Comparison of ENCODE assay signal across 10 mouse cellular contexts in the genomic region with DNA sequence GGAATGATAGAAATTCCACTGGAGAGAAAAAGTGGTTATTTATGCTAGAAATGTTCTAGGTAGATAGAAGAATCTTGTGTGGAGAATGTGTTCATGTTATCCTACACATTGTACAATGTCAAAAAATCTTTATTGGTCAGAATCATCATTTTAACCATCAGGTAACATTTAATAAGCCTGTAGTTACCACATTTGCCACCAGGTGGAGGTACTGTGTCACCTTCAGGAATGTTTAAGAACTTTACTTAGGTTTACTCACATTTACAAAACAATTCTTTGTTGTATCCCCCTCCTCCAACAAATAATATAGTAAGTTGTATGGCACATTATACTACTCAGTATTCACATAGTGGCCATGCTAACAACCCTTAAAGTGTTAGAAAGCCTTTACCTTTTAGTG. TPM values are rescaled to one million over a fixed set of nuclear protein-coding genes. Genes with fewer than 3 reads are reported as not detected.
A peak's percentile ranks its signal among the peaks of the same experiment; 100 is the strongest.
DNase-seq lines count a peak whose midpoint lies in the region; ATAC-seq and TF ChIP-seq lines count a peak whose summit lies in the region.
"Had no signal": no experiment of that assay in that cellular context is flagged by ENCODE, and none has a peak within 500 bp of the region (broad histone marks: within the 10 kb centered on the region; RNA-seq: fewer than 3 reads in every experiment).

No protein-coding gene starts in this region.

- H3K27me3 ChIP-seq in G1E (ENCODE audit: insufficient read depth, low read length): no peaks in the 10 kb centered on the region
- no peaks in the 10 kb centered on the region for H3K27me3 ChIP-seq in forebrain, embryonic 10.5 days (ENCODE audit: poor library complexity, severe bottlenecking)
- H3K27me3 ChIP-seq: lung, embryonic 15.5 days; stomach, embryonic 15.5 days had no signal

- no peak overlapping the region for H3K4me3 ChIP-seq in G1E (ENCODE audit: low read depth, low read length)
- H3K4me3 ChIP-seq in forebrain, embryonic 10.5 days: no peak overlapping the region
- H3K4me3 ChIP-seq: lung, embryonic 15.5 days; stomach, embryonic 15.5 days had no signal

- TF ChIP-seq CTCF in G1E (IDR thresholded peaks at IDR 0.05; ENCODE audit: low read depth, low read length): 0 out of 2 replicates have a peak, but pooled peaks have one; percentile 12

- ATAC-seq in G1E (ENCODE audit: extremely low read depth, insufficient number of reproducible peaks, low FRiP score, poor library complexity, severe bottlenecking): no peak
- peak; percentile 75 for ATAC-seq in erythroblast, adult 5-6 weeks (replicated peaks; ENCODE audit: low FRiP score, poor library complexity, severe bottlenecking)
- peak; percentile 81 for ATAC-seq in megakaryocyte progenitor cell, adult 5-6 weeks (replicated peaks; ENCODE audit: poor library complexity)

- no peaks in the 10 kb centered on the region for H3K4me1 ChIP-seq in G1E (ENCODE audit: insufficient read depth, low read depth, low read length)
- H3K4me1 ChIP-seq in forebrain, embryonic 10.5 days: no peaks in the 10 kb centered on the region
- H3K4me1 ChIP-seq: lung, embryonic 15.5 days; stomach, embryonic 15.5 days had no signal

- H3K36me3 ChIP-seq in G1E (replicated peaks): peaks cover 75% of the 10 kb centered on the region
- peaks cover 91% of the 10 kb centered on the region for H3K36me3 ChIP-seq in forebrain, embryonic 10.5 days (replicated peaks)

- no peak overlapping the region for H3K27ac ChIP-seq in forebrain, embryonic 10.5 days
- H3K27ac ChIP-seq: lung, embryonic 15.5 days; stomach, embryonic 15.5 days had no signal

- H3K9me3 ChIP-seq in G1E (replicated peaks): no peaks in the 10 kb centered on the region
- no peaks in the 10 kb centered on the region for H3K9me3 ChIP-seq in forebrain, embryonic 10.5 days
- H3K9me3 ChIP-seq: lung, embryonic 15.5 days; stomach, embryonic 15.5 days had no signal

- peak; percentile 39 for DNase-seq in adrenal gland, postnatal 14 days
- no peak for DNase-seq in adrenal gland, adult 8-10 months
- DNase-seq in layer of hippocampus, adult 9-10 months (ENCODE audit: low spot score): peak; percentile 37
- no peak for DNase-seq in layer of hippocampus, postnatal 36 days
- DNase-seq in G1E (ENCODE audit: low spot score): no peak
- DNase-seq in forebrain, embryonic 10.5 days (ENCODE audit: extremely low spot score, low spot score): no peak

RNA-seq across cellular contexts. Expression of a gene that starts 44.3 kb away (rescaled TPM):
- 21.0 and 23.5 TPM in 2 replicates for total RNA-seq in adrenal gland, postnatal 14 days (2021)
- 10 to 100 TPM; 26.8 to 30.4 (median 28.4) TPM for total RNA-seq in adrenal gland, adult 8-10 months (2022)
- total RNA-seq in layer of hippocampus, postnatal 36 days (2021): 10 to 100 TPM; 24.1 to 24.6 TPM
- total RNA-seq in G1E (2014; fragmentation: Nextera tagmentation) (20.5 and 23.1 TPM in 2 replicates), G1E (2017) (35.3 and 39.4 TPM in 2 replicates)
- polyA plus RNA-seq in G1E (2012): 5.5 and 20.5 TPM in 2 replicates
- 10.0 and 11.0 TPM in 2 replicates for total RNA-seq in erythroblast, adult 5-6 weeks (2015; ENCODE audit: low replicate concordance)
- 10.5 and 10.7 TPM in 2 replicates for total RNA-seq in erythroblast, adult 5-6 weeks (2017; ENCODE audit: low replicate concordance)
- total RNA-seq in megakaryocyte progenitor cell, adult 5-6 weeks (2015): 36.0 and 37.9 TPM in 2 replicates
- 48.9 and 72.8 TPM in 2 replicates for total RNA-seq in megakaryocyte progenitor cell, adult 5-6 weeks (2017)
- polyA plus RNA-seq in forebrain, embryonic 10.5 days (2016; fragmentation: Nextera tagmentation; extraction: Ambion mirVana): 29.0 and 30.5 TPM in 2 replicates

Comparison
In these comparisons a context has a peak if more than half of its experiments do, and no peak if none do; other contexts are left out.
1. DNase-seq: peak in adrenal gland, postnatal 14 days (single experiment) and layer of hippocampus, adult 9-10 months (single experiment); none in adrenal gland, adult 8-10 months (single experiment), layer of hippocampus, postnatal 36 days (0 of 2), G1E (single experiment) and forebrain, embryonic 10.5 days (single experiment).